Mouse (Mus musculus): Measurements from ENCODE around the gene Samhd1. TPM values are rescaled to one million over a fixed set of nuclear protein-coding genes. Genes with fewer than 3 reads are reported as not detected.

Samhd1 gene
- polyA plus RNA-seq, 1 experiment, result not detected

- Histone ChIP-seq H3K27ac (ENCODE audit: insufficient read depth, low read depth, low read length) (peak overlapping the region; percentile 38), H3K4me1 (ENCODE audit: control insufficient read depth, insufficient read depth, low read length) (peaks cover 46% of the 10 kb centered on the region), H3K4me3 (ENCODE audit: insufficient read depth, low read depth, low read length) (peak overlapping the region; percentile 80)
- TF ChIP-seq CTCF (IDR thresholded peaks at IDR 0.05; ENCODE audit: insufficient read depth, low read depth, low read length) (no peak), POLR2A (IDR thresholded peaks at IDR 0.05; ENCODE audit: insufficient read depth, low read depth, low read length) (no peak)
- WGBS, result under 1% methylated on average over 79 of the region's 79 CpGs
These were observed 56.8 kb downstream of the Samhd1 start for GRCm38 (mm10) chr2:157078059-157078792.

DNA sequence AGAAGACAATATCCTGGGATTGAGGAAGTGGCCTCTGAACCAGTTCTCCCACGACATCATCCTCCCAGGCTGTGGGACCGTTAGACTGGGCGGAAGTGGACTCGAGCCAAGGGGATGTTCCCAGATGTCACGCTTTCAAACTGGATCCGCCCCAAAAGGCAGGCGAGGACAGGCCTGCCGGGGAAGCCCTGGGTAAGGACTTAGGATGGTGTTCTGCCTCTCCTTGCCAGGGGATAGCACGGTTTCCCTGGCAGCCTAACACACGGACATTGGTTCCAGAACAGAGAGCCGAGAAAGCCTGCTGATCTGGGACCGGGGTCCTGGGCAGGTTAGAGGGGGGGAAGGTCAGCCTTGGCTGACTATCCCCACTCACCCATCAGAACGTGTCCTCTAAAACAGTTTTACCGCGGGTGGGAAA is 57.4 kb downstream of the Samhd1 start:
- Histone ChIP-seq H3K4me1 (ENCODE audit: control insufficient read depth, insufficient read depth, low read length) (peaks cover 51% of the 10 kb centered on the region), H3K4me3 (ENCODE audit: insufficient read depth, low read depth, low read length) (peak overlapping the region; percentile 80), H3K27ac (ENCODE audit: insufficient read depth, low read depth, low read length) (peak overlapping the region; percentile 43)
- TF ChIP-seq CTCF (IDR thresholded peaks at IDR 0.05; ENCODE audit: insufficient read depth, low read depth, low read length) (no peak), POLR2A (IDR thresholded peaks at IDR 0.05; ENCODE audit: insufficient read depth, low read depth, low read length) (no peak)
- WGBS, result under 1% methylated on average over 15 of the region's 15 CpGs

DNA sequence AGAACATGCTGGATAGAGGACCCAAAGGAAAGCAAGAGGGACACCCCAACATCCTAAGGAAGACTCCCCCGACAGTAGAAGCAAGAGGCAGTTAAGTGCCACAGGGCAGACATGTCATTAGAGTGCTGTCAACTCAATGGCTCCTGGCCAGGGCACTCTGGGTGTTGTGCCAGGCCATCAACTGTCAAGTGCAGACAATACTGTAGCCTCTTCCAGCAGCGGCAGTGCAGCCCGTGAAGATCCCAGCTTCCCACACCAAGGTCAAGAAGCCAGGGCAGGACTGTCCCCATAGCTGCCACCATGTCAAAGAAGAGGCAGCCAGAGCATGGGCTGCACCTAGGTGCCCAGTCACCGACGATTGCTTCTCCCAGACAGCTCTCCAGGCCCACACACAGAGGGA is 57.9 kb downstream of the Samhd1 start:
- peaks cover 54% of the 10 kb centered on the region for H3K4me1 ChIP-seq (ENCODE audit: control insufficient read depth, insufficient read depth, low read length)
- peak overlapping the region; percentile 80 for H3K4me3 ChIP-seq (ENCODE audit: insufficient read depth, low read depth, low read length)
- peak overlapping the region; percentile 43 for H3K27ac ChIP-seq (ENCODE audit: insufficient read depth, low read depth, low read length)
- no peak for TF ChIP-seq CTCF (IDR thresholded peaks at IDR 0.05; ENCODE audit: insufficient read depth, low read depth, low read length)
- no peak for TF ChIP-seq POLR2A (IDR thresholded peaks at IDR 0.05; ENCODE audit: insufficient read depth, low read depth, low read length)
- 3% methylated on average over 5 of the region's 5 CpGs for WGBS

DNA sequence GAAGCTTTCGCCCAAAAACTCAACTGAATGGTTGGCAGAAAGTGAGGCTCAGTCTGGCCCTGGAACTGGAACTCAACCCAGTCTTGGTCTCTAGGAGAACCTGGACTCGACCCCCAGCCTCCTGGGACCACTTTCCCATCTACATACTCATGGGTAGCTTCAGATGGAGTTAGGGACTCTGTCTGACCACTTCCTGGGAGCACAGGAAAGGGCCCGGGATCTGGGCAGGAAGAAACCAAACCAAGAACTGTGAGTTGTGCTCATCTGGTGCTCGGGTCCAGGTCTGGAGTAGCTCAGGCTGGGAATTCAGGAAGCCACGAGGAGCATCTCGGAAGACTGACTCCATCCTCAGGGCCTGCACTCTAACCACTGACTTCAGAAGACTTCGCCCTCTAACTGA is 58.5 kb downstream of the Samhd1 start:
- H3K4me3 ChIP-seq (ENCODE audit: insufficient read depth, low read depth, low read length), result peak overlapping the region; percentile 5; the same call in 1 of the 2 replicates
- H3K4me1 ChIP-seq (ENCODE audit: control insufficient read depth, insufficient read depth, low read length), result peaks cover 55% of the 10 kb centered on the region
- TF ChIP-seq POLR2A (IDR thresholded peaks at IDR 0.05; ENCODE audit: insufficient read depth, low read depth, low read length) (no peak), CTCF (IDR thresholded peaks at IDR 0.05; ENCODE audit: insufficient read depth, low read depth, low read length) (no peak)
- H3K27ac ChIP-seq (ENCODE audit: insufficient read depth, low read depth, low read length), result no peak overlapping the region
- 56% methylated on average over 7 of the region's 7 CpGs for WGBS

GRCm38 (mm10) chr2:157075685-157076084 is 59.4 kb downstream of the Samhd1 start:
- Histone ChIP-seq H3K4me3 (ENCODE audit: insufficient read depth, low read depth, low read length) (peak overlapping the region; percentile 27), H3K4me1 (ENCODE audit: control insufficient read depth, insufficient read depth, low read length) (peaks cover 60% of the 10 kb centered on the region), H3K27ac (ENCODE audit: insufficient read depth, low read depth, low read length) (no peak overlapping the region)
- TF ChIP-seq CTCF (IDR thresholded peaks at IDR 0.05; ENCODE audit: insufficient read depth, low read depth, low read length) (no peak), POLR2A (IDR thresholded peaks at IDR 0.05; ENCODE audit: insufficient read depth, low read depth, low read length) (no peak)
- whole genome bisulfite sequencing, result 9% methylated on average over 3 of the region's 3 CpGs

DNA sequence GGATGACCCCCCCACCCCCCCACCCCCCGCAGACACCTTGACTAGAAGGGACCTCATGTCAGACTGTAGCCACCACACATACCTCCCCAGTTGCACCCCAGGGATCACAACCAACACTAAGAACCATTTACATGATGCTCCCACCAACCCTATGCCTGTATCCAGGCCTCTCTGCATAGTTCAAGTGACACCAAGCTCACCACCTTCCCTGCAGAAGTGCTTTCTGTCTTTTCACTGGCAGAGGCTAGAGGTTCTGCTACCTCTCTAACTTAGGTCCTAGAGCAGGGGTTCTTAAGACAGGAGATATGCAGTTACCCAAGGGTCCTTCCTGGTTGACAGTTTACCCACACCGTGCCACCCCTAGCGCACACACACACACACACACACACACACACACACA is 59.8 kb downstream of the Samhd1 start:
- Histone ChIP-seq H3K4me3 (ENCODE audit: insufficient read depth, low read depth, low read length) (peak overlapping the region; percentile 27), H3K27ac (ENCODE audit: insufficient read depth, low read depth, low read length) (no peak overlapping the region), H3K4me1 (ENCODE audit: control insufficient read depth, insufficient read depth, low read length) (peaks cover 64% of the 10 kb centered on the region)
- TF ChIP-seq POLR2A (IDR thresholded peaks at IDR 0.05; ENCODE audit: insufficient read depth, low read depth, low read length) (no peak), CTCF (IDR thresholded peaks at IDR 0.05; ENCODE audit: insufficient read depth, low read depth, low read length) (no peak)
- 63% methylated on average over 3 of the region's 3 CpGs for WGBS

GRCm38 (mm10) chr2:157074772-157075171 is 60.3 kb downstream of the Samhd1 start:
- H3K4me3 ChIP-seq (ENCODE audit: insufficient read depth, low read depth, low read length), result no peak overlapping the region
- H3K4me1 ChIP-seq (ENCODE audit: control insufficient read depth, insufficient read depth, low read length), result peaks cover 68% of the 10 kb centered on the region

DNA sequence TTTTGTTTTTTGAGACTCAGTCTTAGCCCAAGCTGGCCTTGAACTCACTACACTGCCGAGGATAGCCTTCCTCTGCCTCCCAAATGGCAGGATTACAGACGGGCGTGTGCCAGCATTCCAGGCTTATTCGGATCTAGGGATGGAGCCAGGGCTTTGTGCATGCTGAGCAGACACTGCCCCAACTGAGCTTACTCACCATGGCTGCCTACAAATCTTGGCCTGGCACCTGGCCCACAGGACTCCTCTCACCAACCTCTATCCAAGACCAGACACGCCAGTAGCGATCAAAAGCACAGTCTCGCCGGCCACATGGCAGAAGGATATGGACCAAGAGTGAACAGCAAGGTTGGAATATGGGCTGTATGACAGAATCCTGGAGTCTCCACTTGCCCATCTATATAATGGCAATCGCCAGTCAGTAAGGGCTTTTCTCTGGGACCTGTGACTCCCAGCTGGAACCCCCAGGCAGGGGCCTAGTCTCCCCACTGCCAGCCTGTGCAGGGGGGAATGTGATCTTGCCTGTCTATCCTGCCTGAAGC is 60.8 kb downstream of the Samhd1 start:
- Histone ChIP-seq H3K27ac (ENCODE audit: insufficient read depth, low read depth, low read length) (no peak overlapping the region), H3K4me3 (ENCODE audit: insufficient read depth, low read depth, low read length) (no peak overlapping the region), H3K4me1 (ENCODE audit: control insufficient read depth, insufficient read depth, low read length) (peaks cover 69% of the 10 kb centered on the region)
- WGBS, result 33% methylated on average over 9 of the region's 9 CpGs
- no peak for TF ChIP-seq CTCF (IDR thresholded peaks at IDR 0.05; ENCODE audit: insufficient read depth, low read depth, low read length)
- no peak for TF ChIP-seq POLR2A (IDR thresholded peaks at IDR 0.05; ENCODE audit: insufficient read depth, low read depth, low read length)

More at GRCm38 (mm10) chr2:157074772-157075171, 60.3 kb downstream of the Samhd1 start:
- no peak overlapping the region for H3K27ac ChIP-seq (ENCODE audit: insufficient read depth, low read depth, low read length)
- 36% methylated on average over 5 of the region's 5 CpGs for WGBS
- TF ChIP-seq POLR2A (IDR thresholded peaks at IDR 0.05; ENCODE audit: insufficient read depth, low read depth, low read length) (no peak), CTCF (IDR thresholded peaks at IDR 0.05; ENCODE audit: insufficient read depth, low read depth, low read length) (no peak)

DNA sequence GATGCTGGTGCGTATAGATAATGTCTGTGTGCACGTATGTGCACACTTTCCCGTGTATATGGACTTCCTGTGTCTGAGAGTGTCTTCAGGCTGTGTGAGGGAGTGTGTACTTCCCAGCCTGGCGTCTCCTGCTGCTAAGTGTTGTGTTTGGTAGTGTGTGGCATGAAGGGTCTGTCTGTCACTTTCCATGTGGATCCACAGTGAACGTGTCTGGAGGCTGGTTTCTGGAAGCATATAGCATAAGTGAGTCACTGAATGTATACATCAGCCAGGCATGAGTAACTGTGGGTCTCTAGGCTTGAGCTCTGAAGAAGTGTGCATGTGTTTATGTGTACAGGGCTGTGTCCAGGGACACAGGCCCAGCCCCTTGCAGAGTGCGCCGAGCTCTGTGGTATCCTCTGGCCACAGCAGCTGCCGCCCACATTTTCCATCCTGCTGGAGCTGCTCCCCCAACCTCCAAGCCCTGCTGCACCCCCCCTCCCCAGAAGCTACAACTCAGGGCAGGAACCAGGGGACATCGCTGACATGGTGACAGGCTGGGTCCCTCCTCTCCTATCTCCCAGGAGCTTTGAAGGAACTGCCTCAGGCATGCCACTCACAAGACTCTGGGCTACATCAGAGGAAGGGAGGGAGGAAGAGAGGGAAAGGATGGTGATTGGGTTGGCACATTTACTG is 61.5 kb downstream of the Samhd1 start:
- TF ChIP-seq POLR2A (IDR thresholded peaks at IDR 0.05; ENCODE audit: insufficient read depth, low read depth, low read length), result no peak
- 47% methylated on average over 9 of the region's 9 CpGs for WGBS
- Histone ChIP-seq H3K27ac (ENCODE audit: insufficient read depth, low read depth, low read length) (no peak overlapping the region), H3K4me1 (ENCODE audit: control insufficient read depth, insufficient read depth, low read length) (peaks cover 76% of the 10 kb centered on the region), H3K4me3 (ENCODE audit: insufficient read depth, low read depth, low read length) (no peak overlapping the region)
